Comparison of ENCODE assay signal across 9 mouse cellular contexts in the genomic region with DNA sequence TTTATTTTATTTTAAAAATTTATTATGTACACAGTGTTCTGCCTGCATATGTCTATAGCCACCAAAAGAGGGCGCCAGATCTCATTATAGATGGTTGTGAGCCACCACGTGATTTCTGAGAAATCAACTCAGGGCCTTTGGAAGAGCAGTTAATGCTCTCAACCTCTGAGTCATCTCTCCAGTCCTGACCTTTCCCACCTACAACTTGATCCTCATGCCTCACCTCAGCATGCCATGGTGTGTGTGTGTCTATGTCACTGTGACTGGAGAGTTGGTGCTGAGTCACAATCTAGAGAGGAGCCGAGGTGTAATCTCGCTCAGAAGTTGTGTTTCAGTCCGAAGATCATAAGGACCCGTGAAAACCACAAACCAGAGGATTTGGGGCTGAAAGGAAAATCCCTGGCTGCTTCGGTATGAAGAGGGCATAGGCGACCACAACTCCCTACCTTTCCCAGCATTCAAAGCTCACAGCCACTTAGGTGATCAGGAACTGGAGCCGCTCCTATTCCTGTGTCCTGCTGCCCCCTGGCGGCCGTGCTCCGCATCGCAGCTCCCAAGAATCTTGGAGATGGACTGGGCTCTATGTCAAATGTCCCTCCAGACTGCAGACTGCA. TPM values are rescaled to one million over a fixed set of nuclear protein-coding genes. Genes with fewer than 3 reads are reported as not detected.
DNase-seq lines count a peak whose midpoint lies in the region; ATAC-seq and TF ChIP-seq lines count a peak whose summit lies in the region.
"Had no signal": no experiment of that assay in that cellular context is flagged by ENCODE, and none has a peak within 500 bp of the region (broad histone marks: within the 10 kb centered on the region; RNA-seq: fewer than 3 reads in every experiment).

No protein-coding gene starts in this region.

- peak; percentile 97 for DNase-seq in B cell, adult 2 months
- DNase-seq in T-cell, adult 2 months (ENCODE audit: low spot score), result peak; percentile 84
- DNase-seq in cerebellum, postnatal 36 days, result peak; percentile 90 to 92
- DNase-seq in gonadal fat pad, adult 2 months (ENCODE audit: low read depth), result peak; percentile 22
- DNase-seq in kidney, postnatal 4 days, result peak; percentile 95 to 96
- peak; percentile 85 for DNase-seq in liver, postnatal 0 days
- peak; percentile 97 for DNase-seq in retina, embryonic 14.5 days (ENCODE audit: low spot score)
- DNase-seq in urinary bladder, adult 18-20 months (ENCODE audit: low spot score in 2 of 2), result peak; percentile 80 to 99

- H3K9me3 ChIP-seq in liver, postnatal 0 days (ENCODE audit: low read length), result no peaks in the 10 kb centered on the region
- H3K9me3 ChIP-seq: midbrain, embryonic 12.5 days had no signal

- TF ChIP-seq EP300 in liver, postnatal 0 days (IDR thresholded peaks at IDR 0.05; ENCODE audit: low read depth), result no peak

- no peaks in the 10 kb centered on the region for H3K4me1 ChIP-seq in liver, postnatal 0 days (ENCODE audit: insufficient read depth)
- H3K4me1 ChIP-seq: midbrain, embryonic 12.5 days had no signal

- no peaks in the 10 kb centered on the region for H3K36me3 ChIP-seq in liver, postnatal 0 days (replicated peaks; ENCODE audit: insufficient read depth, low read length)
- H3K36me3 ChIP-seq: midbrain, embryonic 12.5 days had no signal

- TF ChIP-seq CTCF in liver, postnatal 0 days (IDR thresholded peaks at IDR 0.05; ENCODE audit: low read depth), result peak; percentile 93

- H3K27me3 ChIP-seq in liver, postnatal 0 days (ENCODE audit: insufficient read depth, low read length), result no peaks in the 10 kb centered on the region
- H3K27me3 ChIP-seq: midbrain, embryonic 12.5 days had no signal

- no peak overlapping the region for H3K27ac ChIP-seq in liver, postnatal 0 days (ENCODE audit: low read depth)
- H3K27ac ChIP-seq: midbrain, embryonic 12.5 days had no signal

- 24% methylated on average over 13 of the region's 13 CpGs for WGBS in liver, postnatal 0 days (ENCODE audit: insufficient replicate concordance)

- ATAC-seq in liver, postnatal 0 days, result peak; percentile 54

- peak overlapping the region; percentile 18; the same call in 1 of the 2 replicates for H3K4me2 ChIP-seq in liver, postnatal 0 days (ENCODE audit: low read depth, low read length)
- H3K4me2 ChIP-seq: midbrain, embryonic 12.5 days had no signal

- H3K9ac ChIP-seq in liver, postnatal 0 days (replicated peaks), result no peak overlapping the region
- H3K9ac ChIP-seq: midbrain, embryonic 12.5 days had no signal

- no peak overlapping the region for H3K4me3 ChIP-seq in liver, postnatal 0 days (ENCODE audit: low read depth, low read length)
- H3K4me3 ChIP-seq: midbrain, embryonic 12.5 days had no signal

RNA-seq across cellular contexts. Expression of gene H2-Q1, which starts 18.5 kb away (rescaled TPM):
- polyA plus RNA-seq in gonadal fat pad, adult 2 months (2012; rRNA removed), result 0.04 and 0.05 TPM in 2 replicates
- polyA plus RNA-seq in liver, postnatal 0 days (2015; fragmentation: Nextera tagmentation; extraction: Ambion mirVana), result 0.07 and 0.17 TPM in 2 replicates

RNA-seq across cellular contexts. Expression of gene H2-D1, which starts 39.2 kb away (rescaled TPM):
- polyA plus RNA-seq in gonadal fat pad, adult 2 months (2012; rRNA removed), result 753 and 887 TPM in 2 replicates
- polyA plus RNA-seq in liver, postnatal 0 days (2015; fragmentation: Nextera tagmentation; extraction: Ambion mirVana), result 256 and 291 TPM in 2 replicates

RNA-seq across cellular contexts. Expression of gene H2-Q2, which starts 40.3 kb away (rescaled TPM):
- 2.1 and 2.3 TPM in 2 replicates for polyA plus RNA-seq in gonadal fat pad, adult 2 months (2012; rRNA removed)
- polyA plus RNA-seq in liver, postnatal 0 days (2015; fragmentation: Nextera tagmentation; extraction: Ambion mirVana), result 4.9 and 5.3 TPM in 2 replicates

Comparison
In these comparisons a context has a peak if more than half of its experiments do, and no peak if none do; other contexts are left out.
1. DNase-seq: peak in every context shown above with its lines; median percentile 97 in B cell, adult 2 months; 97 in retina, embryonic 14.5 days; 96 in kidney, postnatal 4 days; 91 in cerebellum, postnatal 36 days; 90 in urinary bladder, adult 18-20 months; 85 in liver, postnatal 0 days; 84 in T-cell, adult 2 months; 22 in gonadal fat pad, adult 2 months.